Mouse (Mus musculus) right cerebral cortex, postnatal 14 days (tissue): ENCODE data around the gene Ogdh.
"Not testable (repeated sequence)": the region's sequence is repeated elsewhere in the genome, so short reads cannot be mapped to it uniquely, and the experiment has no call there.

Experiments
- DNase-seq: peaks from one replicate; pipeline ENCODE4 v3.0.0; 2022

Gene Ogdh

DNA sequence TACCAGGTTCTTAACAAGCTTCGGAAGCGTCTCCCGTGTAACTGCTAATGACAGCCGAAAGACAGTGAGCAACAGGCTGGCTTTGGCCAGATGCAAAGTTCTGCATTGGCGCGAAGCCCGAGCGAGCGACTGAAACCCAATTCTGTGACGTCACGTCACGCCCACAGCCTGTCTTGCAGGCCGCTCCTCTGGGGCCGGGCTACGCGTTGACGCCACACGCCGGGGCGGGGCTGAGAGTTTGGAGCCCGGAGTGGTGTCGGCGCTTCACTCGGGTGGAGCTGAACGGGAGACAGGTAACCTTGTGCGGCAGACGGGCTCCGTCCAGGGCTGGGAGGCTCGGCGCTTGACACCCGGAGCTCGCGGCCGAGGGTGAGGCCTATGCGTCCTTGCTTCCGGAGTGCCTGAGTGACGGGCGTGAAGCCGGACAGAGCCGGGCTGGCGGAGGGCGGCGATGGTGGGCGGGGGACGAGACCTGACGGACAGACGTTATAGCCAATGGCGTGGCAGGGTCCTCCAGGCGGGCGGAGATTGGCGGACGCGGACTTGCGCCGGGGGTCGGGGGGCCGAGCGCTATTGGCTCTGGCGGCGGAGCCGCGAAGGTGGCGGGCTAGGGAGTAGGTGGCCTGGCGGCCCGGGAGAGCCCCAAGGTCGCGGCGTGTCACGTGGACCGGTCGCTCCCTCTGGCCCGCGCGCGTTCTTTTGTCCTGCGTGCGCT, at the start of gene Ogdh:
TSS of gene Ogdh (plus strand) at position 233 of the 715 bp plus-strand sequence.
- peak; percentile 99 for DNase-seq

- no peak for DNase-seq
Observed at GRCm38 (mm10) chr11:6244707-6245106, 46.7 kb upstream of the Ogdh start.

- DNase-seq: no peak
Observed at GRCm38 (mm10) chr11:6252248-6252647, 39.2 kb upstream of the Ogdh start.

DNA sequence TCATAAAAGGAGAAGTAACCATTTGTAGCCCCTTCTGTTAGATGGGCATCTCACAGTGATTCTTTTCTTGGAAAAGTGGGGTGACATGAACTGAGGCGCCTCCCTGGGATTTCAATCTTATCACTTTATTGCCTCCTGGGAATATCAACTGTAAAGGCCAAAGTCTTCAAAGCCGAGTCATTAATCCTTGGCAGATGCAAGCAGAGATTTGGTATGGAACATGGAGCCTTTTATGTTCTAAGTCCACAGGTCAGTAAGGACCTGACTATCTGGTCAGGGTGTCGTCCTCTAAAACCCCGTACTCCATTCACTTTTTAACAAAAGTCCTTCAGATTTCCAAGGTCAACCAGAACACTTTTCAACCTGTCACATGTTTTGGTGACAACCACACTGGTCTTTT, 38.6 kb upstream of the Ogdh start:
- no peak for DNase-seq

DNA sequence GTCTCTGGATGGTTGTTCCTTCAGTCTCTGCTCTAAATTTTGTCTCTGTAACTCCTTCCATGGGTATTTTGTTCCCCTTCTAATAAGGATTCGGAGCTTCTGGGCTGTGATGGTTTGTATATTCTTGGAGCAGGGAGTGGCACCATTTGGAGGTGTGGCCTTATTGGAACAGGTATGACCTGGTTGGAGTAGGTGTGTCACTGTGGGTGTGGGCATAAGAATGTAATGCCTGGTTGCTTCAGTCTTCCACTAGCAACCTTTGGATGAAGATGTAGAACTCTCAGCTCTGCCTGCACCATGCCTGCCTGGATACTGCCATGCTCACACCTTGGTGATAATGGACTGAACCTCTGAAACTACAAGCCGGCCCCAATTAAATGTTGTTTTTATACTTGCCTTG, 36.8 kb upstream of the Ogdh start:
- not testable (repeated sequence) for DNase-seq

- DNase-seq: no peak
Observed at GRCm38 (mm10) chr11:6256490-6257072, 34.9 kb upstream of the Ogdh start.

- no peak for DNase-seq
Observed at GRCm38 (mm10) chr11:6259413-6259812, 32.0 kb upstream of the Ogdh start.

- DNase-seq: peak; percentile 85
Observed at GRCm38 (mm10) chr11:6261434-6262082, 29.9 kb upstream of the Ogdh start.

- no peak for DNase-seq
Observed at GRCm38 (mm10) chr11:6266621-6267020, 24.8 kb upstream of the Ogdh start.

GRCm38 (mm10) chr11:6267320-6268254, 23.8 kb upstream of the Ogdh start, which contains the start of gene Ddx56:
Gene Ddx56, minus strand, starts transcription at chr11:6267772.
- DNase-seq: peak; percentile 86

DNA sequence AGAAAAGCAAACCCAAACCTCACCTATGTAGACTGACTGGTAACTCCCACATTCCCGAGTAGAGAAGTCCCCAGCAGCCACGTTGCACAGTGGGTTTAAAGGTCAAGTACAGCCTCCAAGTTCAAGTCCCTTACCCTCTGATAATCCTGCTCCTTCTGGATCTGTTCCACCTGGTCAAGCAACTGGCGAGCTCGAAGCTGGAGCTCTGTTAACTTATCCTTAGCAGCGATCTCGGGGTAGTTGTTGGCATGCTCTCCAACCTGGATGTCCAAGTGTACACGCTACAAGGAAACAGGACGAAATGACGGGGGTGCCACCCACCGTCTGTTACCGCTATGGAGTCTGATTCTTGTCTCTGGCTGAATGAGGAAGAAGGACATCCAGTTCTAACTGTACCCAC, 17.8 kb upstream of the Ogdh start:
- no peak for DNase-seq

GRCm38 (mm10) chr11:6274387-6275093, 16.9 kb upstream of the Ogdh start, which contains the start of gene Tmed4:
Gene Tmed4, minus strand, starts transcription at chr11:6274870.
- DNase-seq: peak; percentile 99

GRCm38 (mm10) chr11:6275094-6275484, 16.3 kb upstream of the Ogdh start:
- no peak for DNase-seq

DNA sequence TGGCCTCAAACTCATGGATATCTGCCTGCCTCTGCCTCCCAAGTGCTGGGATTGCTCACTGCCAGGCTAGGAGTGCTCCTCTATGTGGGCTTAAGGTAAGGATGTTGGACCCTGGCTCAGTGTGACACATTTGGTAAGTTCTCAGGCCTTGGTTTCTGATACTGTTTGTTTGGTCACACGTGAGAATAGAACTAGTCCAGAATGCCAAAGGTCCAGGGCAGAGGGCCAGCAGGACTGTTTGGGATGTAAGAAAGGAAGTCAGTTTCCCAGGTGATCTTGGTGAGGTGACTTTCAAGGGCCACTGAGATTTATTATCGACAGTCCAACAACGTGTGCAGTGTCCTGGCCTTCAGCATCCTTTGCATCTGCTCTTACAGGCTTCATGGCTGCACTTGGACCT, 15.0 kb upstream of the Ogdh start:
- DNase-seq: no peak

- DNase-seq: no peak
Observed at GRCm38 (mm10) chr11:6282940-6283339, 8.5 kb upstream of the Ogdh start.

DNA sequence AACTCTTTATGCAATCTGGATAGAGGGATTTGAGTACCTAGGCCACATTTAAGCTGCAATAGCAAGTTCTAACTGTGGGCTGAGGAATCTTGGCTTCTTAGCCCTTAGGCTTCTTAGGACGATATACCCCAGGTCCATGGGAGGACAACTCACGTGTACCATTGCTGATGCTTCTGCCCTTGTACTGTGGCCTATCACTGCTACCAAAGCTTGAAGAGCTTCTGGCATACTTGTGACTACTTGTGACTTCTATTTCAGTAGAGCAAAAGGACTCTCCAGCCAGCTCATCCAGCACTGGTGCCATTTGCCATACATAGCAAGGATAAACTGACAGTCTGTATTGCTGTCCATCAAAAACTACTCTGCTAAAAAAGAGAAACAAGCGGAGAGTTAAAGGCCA, 1.3 kb upstream of the Ogdh start:
- DNase-seq: no peak

GRCm38 (mm10) chr11:6290883-6291282, 550 bp upstream of the Ogdh start:
- DNase-seq: no peak

DNA sequence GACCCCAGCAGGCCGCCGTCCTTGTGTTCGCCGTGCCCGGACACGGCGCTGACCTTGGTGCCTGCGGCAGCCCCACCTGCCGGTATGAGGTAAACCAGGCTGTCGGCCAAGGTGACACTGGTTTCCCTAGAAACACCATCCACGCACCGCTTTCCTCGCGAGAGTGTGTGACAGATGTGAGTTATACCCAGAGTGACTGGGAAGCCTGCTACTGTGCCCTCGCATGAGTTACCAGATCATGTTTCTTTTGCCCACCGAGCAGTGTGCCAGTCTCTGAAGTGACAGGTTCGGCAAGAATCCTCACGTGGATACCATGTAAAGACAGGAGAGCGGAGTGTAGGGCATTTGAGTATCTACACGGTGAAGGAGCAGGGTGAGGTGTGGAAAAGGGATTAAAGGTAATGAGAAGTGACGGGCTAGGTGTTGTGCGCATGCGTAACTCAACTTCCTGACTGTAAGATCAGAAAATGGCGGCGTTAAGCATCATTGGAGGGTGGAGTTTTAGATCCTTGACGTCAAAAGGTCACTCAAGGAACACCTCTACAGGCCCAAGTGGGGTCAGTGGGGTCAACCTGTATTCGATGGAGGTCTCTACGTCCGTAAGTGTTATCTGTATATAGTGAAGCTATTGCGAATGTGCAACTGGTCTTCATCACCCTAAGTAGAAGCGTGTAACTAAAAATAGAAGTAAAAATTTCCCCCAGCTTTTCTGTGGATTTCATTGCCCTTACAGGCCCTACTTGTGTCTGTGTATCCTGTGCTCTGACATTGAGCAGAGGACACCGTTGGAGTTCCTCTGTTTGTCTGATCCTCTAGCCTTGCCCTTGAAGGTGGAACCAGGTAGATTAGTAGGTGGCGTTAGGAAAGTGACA, 919 bp downstream of the Ogdh start:
- DNase-seq: peak; percentile 53

DNA sequence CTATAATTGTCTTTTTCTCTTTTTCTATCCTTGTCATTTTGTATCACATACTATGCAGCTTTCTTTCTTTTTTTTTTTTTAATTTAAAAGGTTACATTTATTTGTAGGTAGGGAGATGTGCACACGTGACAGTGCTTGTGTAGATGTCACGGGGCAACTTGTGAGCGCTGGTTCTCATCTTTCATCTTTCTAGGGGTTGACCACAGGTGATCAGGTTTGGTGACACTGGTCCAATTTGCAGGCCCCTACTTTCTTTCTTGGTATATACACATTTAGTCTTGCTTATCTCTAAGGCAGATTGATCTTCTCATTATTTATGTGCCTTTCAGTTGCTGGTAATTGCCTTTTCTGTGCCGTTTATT, 1.5 kb downstream of the Ogdh start:
- no peak for DNase-seq

GRCm38 (mm10) chr11:6293601-6294000, 2.2 kb downstream of the Ogdh start:
- DNase-seq: no peak

DNA sequence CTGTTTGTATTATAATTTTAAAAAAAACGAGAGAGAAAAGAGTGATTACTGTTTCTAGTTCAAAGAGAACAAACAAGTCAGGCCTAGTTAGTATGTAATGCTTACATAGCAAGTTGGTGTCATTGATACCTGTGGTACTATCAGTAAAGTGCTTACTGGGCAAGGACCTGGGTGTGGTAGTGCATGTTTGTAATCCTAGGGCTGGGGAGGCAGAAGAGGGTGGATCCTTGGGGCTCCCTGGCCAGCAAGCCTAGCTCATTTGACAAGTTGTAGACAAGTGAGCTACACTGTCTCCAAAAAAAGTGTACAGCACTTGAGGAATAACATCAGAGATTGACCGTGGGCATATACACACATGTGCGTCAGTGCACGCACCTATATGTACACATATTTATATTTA, 3.2 kb downstream of the Ogdh start:
- no peak for DNase-seq
